Mouse (Mus musculus) forebrain, embryonic 14.5 days (tissue): ENCODE measurements around the gene Prss46. TPM values are rescaled to one million over a fixed set of nuclear protein-coding genes. Genes with fewer than 3 reads are reported as not detected.

Experiments used
- ATAC-seq: fragments of 200-750 bp; cut with Nextera tagmentation; 2 replicates; pipeline ENCODE4 v1.8.0; 2017; ENCODE audit warnings: mild to moderate bottlenecking, moderate library complexity
- DNase-seq: peaks from one replicate; pipeline ENCODE4 v3.0.0-alpha.2; 2015; ENCODE audit warnings: low spot score
- H3K27ac ChIP-seq: fragments of 300-500 bp; sonication (generic); 2 replicates; pipeline ENCODE4 v1.5.1; 2014; ENCODE audit warnings: low read depth, mild to moderate bottlenecking, control low read depth, low read length, moderate library complexity
- H3K27me3 ChIP-seq: fragments of 300-500 bp; sonication (generic); replicated peaks from 2 replicates; pipeline ENCODE4 v1.6.1; 2014; ENCODE audit warnings: low read length, control low read depth, mixed read lengths; ENCODE audit not compliant: control insufficient read depth, insufficient read depth
- H3K36me3 ChIP-seq: fragments of 300-500 bp; sonication (generic); 2 replicates; pipeline ENCODE4 v1.6.1; 2014; ENCODE audit warnings: low read length, control low read depth; ENCODE audit not compliant: control insufficient read depth, insufficient read depth
- H3K4me1 ChIP-seq: fragments of 300-500 bp; sonication (generic); 2 replicates; pipeline ENCODE4 v1.6.1; 2014; ENCODE audit warnings: antibody characterized with exemption, low read length, control low read depth; ENCODE audit not compliant: control insufficient read depth, insufficient read depth
- H3K4me2 ChIP-seq: fragments of 300-500 bp; sonication (generic); 2 replicates; pipeline ENCODE4 v1.6.1; 2014; ENCODE audit warnings: mild to moderate bottlenecking, control low read depth, low read length
- H3K4me3 ChIP-seq: fragments of 300-500 bp; sonication (generic); 2 replicates; pipeline ENCODE4 v1.5.1; 2014; ENCODE audit warnings: low read depth, low read length, control low read depth
- H3K9ac ChIP-seq: fragments of 300-500 bp; sonication (generic); 2 replicates; pipeline ENCODE4 v1.6.1; 2014; ENCODE audit warnings: mild to moderate bottlenecking, low read length, control low read depth, moderate library complexity
- H3K9me3 ChIP-seq: fragments of 300-500 bp; sonication (generic); replicated peaks from 2 replicates; pipeline ENCODE4 v1.6.1; 2016; ENCODE audit warnings: low read length, control low read depth, mixed read lengths; ENCODE audit not compliant: control insufficient read depth
- whole genome bisulfite sequencing: fragments of 180-500 bp; shearing (Covaris S2); extraction: QIAGEN DNeasy Blood & Tissue Kit; methylation state at CpG from one replicate; pipeline ENCODE4 v1.1.7; 2014; 5-methylcytosine and 5-hydroxymethylcytosine counted together
- polyA plus RNA-seq: library from polyadenylated mRNA; unstranded; fragments of >200 nt; fragmentation: Nextera tagmentation; extraction: Ambion mirVana; gene quantifications from 2 replicates; pipeline ENCODE4 v1.2.1, GENCODE M21; 2014

The Prss46 gene
- polyA plus RNA-seq, 1 experiment from 2014 or later, result not detected

GRCm38 (mm10) chr9:110849162-110849561, 4.9 kb downstream of the Prss46 start:
- 81% methylated on average over 7 of the region's 7 CpGs for WGBS
- Histone ChIP-seq H3K27me3 (no peaks in the 10 kb centered on the region), H3K4me3 (no peak overlapping the region), H3K4me1 (no peaks in the 10 kb centered on the region), H3K4me2 (no peak overlapping the region), H3K9me3 (no peaks in the 10 kb centered on the region), H3K9ac (no peak overlapping the region), H3K27ac (no peak overlapping the region), H3K36me3 (no peaks in the 10 kb centered on the region)
- DNase-seq (no peak), ATAC-seq (no peak)

GRCm38 (mm10) chr9:110855903-110856302, 11.6 kb downstream of the Prss46 start:
- Histone ChIP-seq H3K27ac (no peak overlapping the region), H3K36me3 (no peaks in the 10 kb centered on the region), H3K4me2 (no peak overlapping the region), H3K4me1 (0 out of 2 replicates have a peak, but pooled peaks cover 3% of the 10 kb centered on the region), H3K9me3 (no peaks in the 10 kb centered on the region), H3K27me3 (0 out of 2 replicates have a peak, but pooled peaks cover 8% of the 10 kb centered on the region), H3K4me3 (no peak overlapping the region), H3K9ac (no peak overlapping the region)
- WGBS, result 78% methylated on average over 7 of the region's 7 CpGs
- DNase-seq (no peak), ATAC-seq (no peak)

GRCm38 (mm10) chr9:110856920-110857319, 12.6 kb downstream of the Prss46 start:
- no peak overlapping the region for H3K4me3 ChIP-seq
- H3K27ac ChIP-seq, result no peak overlapping the region
- ATAC-seq (no peak), DNase-seq (no peak)
- WGBS, result 75% methylated on average over 4 of the region's 4 CpGs
- no peak overlapping the region for H3K4me2 ChIP-seq
- H3K36me3 ChIP-seq, result no peaks in the 10 kb centered on the region
- H3K4me1 ChIP-seq, result 0 out of 2 replicates have a peak, but pooled peaks cover 3% of the 10 kb centered on the region
- H3K9ac ChIP-seq, result no peak overlapping the region
- no peaks in the 10 kb centered on the region for H3K9me3 ChIP-seq
- 0 out of 2 replicates have a peak, but pooled peaks cover 8% of the 10 kb centered on the region for H3K27me3 ChIP-seq

- Histone ChIP-seq H3K9me3 (no peaks in the 10 kb centered on the region), H3K27ac (no peak within 1 kb of the TSS), H3K4me1 (0 out of 2 replicates have a peak, but pooled peaks cover 3% of the 10 kb centered on the region), H3K4me2 (peak within 1 kb of the TSS; percentile 44), H3K4me3 (peak within 1 kb of the TSS; percentile 15; the same call in 1 of the 2 replicates), H3K9ac (0 out of 2 replicates have a peak within 1 kb of the TSS, but pooled peaks have one; percentile 21), H3K36me3 (no peaks in the 10 kb centered on the region), H3K27me3 (0 out of 2 replicates have a peak, but pooled peaks cover 8% of the 10 kb centered on the region)
- DNase-seq, result peak; percentile 23
- WGBS, result 9% methylated on average over 41 of the region's 50 CpGs
- no peak for ATAC-seq
Observed at GRCm38 (mm10) chr9:110857781-110858472, 13.6 kb downstream of the Prss46 start, which contains the start of gene Prss50. Gene Prss50, plus strand, starts transcription at chr9:110857967.

- WGBS, result 59% methylated on average over 5 of the region's 5 CpGs
- no peak overlapping the region for H3K9ac ChIP-seq
Observed at GRCm38 (mm10) chr9:110858523-110858922, 14.2 kb downstream of the Prss46 start.

GRCm38 (mm10) chr9:110858967-110859596, 14.8 kb downstream of the Prss46 start:
- WGBS, result 83% methylated on average over 5 of the region's 5 CpGs
- Histone ChIP-seq H3K27me3 (0 out of 2 replicates have a peak, but pooled peaks cover 8% of the 10 kb centered on the region), H3K4me3 (no peak overlapping the region), H3K36me3 (no peaks in the 10 kb centered on the region), H3K4me2 (no peak overlapping the region), H3K9ac (no peak overlapping the region), H3K4me1 (0 out of 2 replicates have a peak, but pooled peaks cover 3% of the 10 kb centered on the region), H3K9me3 (no peaks in the 10 kb centered on the region), H3K27ac (no peak overlapping the region)
- ATAC-seq (no peak), DNase-seq (no peak)

More at GRCm38 (mm10) chr9:110858523-110858922, 14.2 kb downstream of the Prss46 start:
- H3K4me3 ChIP-seq, result no peak overlapping the region
- no peaks in the 10 kb centered on the region for H3K9me3 ChIP-seq
- H3K27ac ChIP-seq, result no peak overlapping the region
- no peak for ATAC-seq
- H3K27me3 ChIP-seq, result 0 out of 2 replicates have a peak, but pooled peaks cover 8% of the 10 kb centered on the region
- no peak for DNase-seq
- H3K4me1 ChIP-seq, result 0 out of 2 replicates have a peak, but pooled peaks cover 3% of the 10 kb centered on the region
- no peaks in the 10 kb centered on the region for H3K36me3 ChIP-seq
- no peak overlapping the region for H3K4me2 ChIP-seq

GRCm38 (mm10) chr9:110871030-110871429, 26.7 kb downstream of the Prss46 start:
- H3K27me3 ChIP-seq, result 0 out of 2 replicates have a peak, but pooled peaks cover 16% of the 10 kb centered on the region
- DNase-seq (peak; percentile 64), ATAC-seq (no peak)
- no peaks in the 10 kb centered on the region for H3K36me3 ChIP-seq
- H3K9ac ChIP-seq, result no peak overlapping the region
- peaks cover 12% of the 10 kb centered on the region for H3K4me1 ChIP-seq
- WGBS, result 19% methylated on average over 7 of the region's 7 CpGs
- no peak overlapping the region for H3K27ac ChIP-seq
- H3K4me3 ChIP-seq, result no peak overlapping the region
- no peaks in the 10 kb centered on the region for H3K9me3 ChIP-seq
- no peak overlapping the region for H3K4me2 ChIP-seq

- peak overlapping the region; percentile 54 for H3K4me2 ChIP-seq
- H3K27me3 ChIP-seq, result peaks cover 18% of the 10 kb centered on the region
- no peak overlapping the region for H3K27ac ChIP-seq
- H3K9ac ChIP-seq, result peak overlapping the region; percentile 45
- WGBS, result 8% methylated on average over 40 of the region's 40 CpGs
- H3K4me1 ChIP-seq, result peaks cover 12% of the 10 kb centered on the region
- no peaks in the 10 kb centered on the region for H3K9me3 ChIP-seq
- peak overlapping the region; percentile 23 for H3K4me3 ChIP-seq
- peak; percentile 78 for DNase-seq
- peak; percentile 76 for ATAC-seq
- H3K36me3 ChIP-seq, result no peaks in the 10 kb centered on the region
Observed at GRCm38 (mm10) chr9:110873681-110874659, 29.7 kb downstream of the Prss46 start.
